Mouse (Mus musculus): ENCODE measurements at regions not wholly inside any gene's neighbourhood (a gene's known extent, or its start where the extent isn't known, plus 50 kb on each side); places are given as distances from the start of the nearest gene placed in this dataset.
"Not testable (repeated sequence)": the region's sequence is repeated elsewhere in the genome, so short reads cannot be mapped to it uniquely, and the experiment has no call there.

GRCm38 (mm10) chr2:43072964-43073619, 419.7 kb upstream of the Lrp1b start:
- no peak for DNase-seq (ENCODE audit: low read depth, low spot score)

- DNase-seq (ENCODE audit: low read depth, low spot score), result no peak
Observed at GRCm38 (mm10) chr2:43097560-43098233, 444.3 kb upstream of the Lrp1b start.

GRCm38 (mm10) chr2:43119862-43120261, 435.3 kb upstream of the Kynu start:
- DNase-seq (ENCODE audit: low read depth, low spot score), result no peak

GRCm38 (mm10) chr2:43153574-43153973, 401.6 kb upstream of the Kynu start:
- DNase-seq (ENCODE audit: low read depth, low spot score), result no peak

- DNase-seq (ENCODE audit: low read depth, low spot score), result no peak
Observed at GRCm38 (mm10) chr2:43182105-43182504, 373.0 kb upstream of the Kynu start.

- DNase-seq (ENCODE audit: low read depth, low spot score), result not testable (repeated sequence)
Observed at GRCm38 (mm10) chr2:43195531-43195930, 359.6 kb upstream of the Kynu start.

- DNase-seq (ENCODE audit: low read depth, low spot score), result no peak
Observed at GRCm38 (mm10) chr2:43208223-43208622, 346.9 kb upstream of the Kynu start.

- no peak for DNase-seq (ENCODE audit: low read depth, low spot score)
Observed at GRCm38 (mm10) chr2:43213901-43214300, 341.2 kb upstream of the Kynu start.

- DNase-seq (ENCODE audit: low read depth, low spot score), result no peak
Observed at GRCm38 (mm10) chr2:43217119-43217518, 338.0 kb upstream of the Kynu start.

GRCm38 (mm10) chr2:43222721-43223120, 332.4 kb upstream of the Kynu start:
- DNase-seq (ENCODE audit: low read depth, low spot score), result no peak

GRCm38 (mm10) chr2:43224728-43225127, 330.4 kb upstream of the Kynu start:
- DNase-seq (ENCODE audit: low read depth, low spot score), result not testable (repeated sequence)

- DNase-seq (ENCODE audit: low read depth, low spot score), result no peak
Observed at GRCm38 (mm10) chr2:43246786-43247185, 308.3 kb upstream of the Kynu start.

GRCm38 (mm10) chr2:43248671-43249070, 306.5 kb upstream of the Kynu start:
- DNase-seq (ENCODE audit: low read depth, low spot score), result no peak

- no peak for DNase-seq (ENCODE audit: low read depth, low spot score)
Observed at GRCm38 (mm10) chr2:43254709-43255108, 300.4 kb upstream of the Kynu start.

GRCm38 (mm10) chr2:43270802-43271201, 284.3 kb upstream of the Kynu start:
- DNase-seq (ENCODE audit: low read depth, low spot score), result no peak

- no peak for DNase-seq (ENCODE audit: low read depth, low spot score)
Observed at GRCm38 (mm10) chr2:43272080-43272479, 283.0 kb upstream of the Kynu start.

- no peak for DNase-seq (ENCODE audit: low read depth, low spot score)
Observed at GRCm38 (mm10) chr2:43274012-43274411, 281.1 kb upstream of the Kynu start.

- DNase-seq (ENCODE audit: low read depth, low spot score), result no peak
Observed at GRCm38 (mm10) chr2:43295801-43296200, 259.3 kb upstream of the Kynu start.

GRCm38 (mm10) chr2:43323836-43324235, 231.3 kb upstream of the Kynu start:
- DNase-seq (ENCODE audit: low read depth, low spot score), result no peak

GRCm38 (mm10) chr2:43364301-43364700, 190.8 kb upstream of the Kynu start:
- DNase-seq (ENCODE audit: low read depth, low spot score), result no peak

GRCm38 (mm10) chr2:43365812-43366211, 189.3 kb upstream of the Kynu start:
- DNase-seq (ENCODE audit: low read depth, low spot score), result peak; percentile 98

- no peak for DNase-seq (ENCODE audit: low read depth, low spot score)
Observed at GRCm38 (mm10) chr2:43403348-43403747, 151.8 kb upstream of the Kynu start.
